Mouse (Mus musculus): ENCODE results near the gene Osr1. TPM values are rescaled to one million over a fixed set of nuclear protein-coding genes. Genes with fewer than 3 reads are reported as not detected.

Osr1 gene
- polyA plus RNA-seq, 1 experiment, result 0.77 TPM

DNA sequence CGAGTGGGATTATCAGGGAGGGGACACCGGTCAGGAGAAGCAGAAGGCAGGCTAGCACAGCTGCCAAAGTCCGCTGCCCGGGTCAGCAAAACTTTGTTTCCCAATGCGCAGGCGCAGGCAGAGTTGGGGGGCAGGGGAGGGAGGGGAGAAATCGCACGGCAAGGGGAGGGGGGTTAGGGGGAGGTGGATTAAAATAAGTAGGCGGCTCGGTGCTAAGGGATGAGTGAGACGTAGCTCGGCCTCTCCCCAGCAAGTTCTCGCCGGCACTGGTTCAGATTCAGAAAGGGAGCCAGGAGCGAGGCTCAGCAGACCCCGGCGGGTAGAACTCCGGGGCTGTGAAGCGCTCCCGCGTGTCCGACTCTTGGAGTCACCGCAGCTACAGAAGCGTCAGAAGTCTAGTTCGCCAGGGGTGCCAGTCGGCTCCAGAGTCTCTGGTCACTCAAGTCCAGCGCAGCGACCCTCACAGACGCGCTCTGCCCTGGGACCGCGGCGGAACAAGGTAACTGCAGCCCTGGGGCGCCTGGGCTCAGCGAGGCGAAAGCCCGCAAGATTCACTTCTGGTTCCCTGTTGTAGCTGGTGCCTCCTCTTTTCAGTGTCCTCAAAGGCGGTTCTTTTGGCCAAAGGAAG, 4.4 kb downstream of the Osr1 start:
- Histone ChIP-seq H3K36me3 (ENCODE audit: control insufficient read depth, insufficient read depth, low read length) (no peaks in the 10 kb centered on the region), H3K4me3 (ENCODE audit: extremely low read depth, insufficient read depth, insufficient read length) (no peak overlapping the region), H3K27me3 (ENCODE audit: control insufficient read depth, insufficient read depth, low read length) (peaks cover 2% of the 10 kb centered on the region; the same call in 1 of the 2 replicates), H3K27ac (ENCODE audit: insufficient read depth, low read length) (no peak overlapping the region), H3K4me1 (ENCODE audit: control insufficient read depth, insufficient read depth, insufficient read length) (no peaks in the 10 kb centered on the region)
- TF ChIP-seq CTCF (IDR thresholded peaks at IDR 0.05; ENCODE audit: extremely low read depth, insufficient read depth, insufficient read length, insufficient replicate concordance), result no peak
- TF ChIP-seq POLR2A (IDR thresholded peaks at IDR 0.05; ENCODE audit: low read depth, low read length), result no peak
- 2% methylated on average over 38 of the region's 38 CpGs for WGBS
- no peak for DNase-seq (ENCODE audit: low read depth in 1 of 2, low spot score in 2 of 2)

DNA sequence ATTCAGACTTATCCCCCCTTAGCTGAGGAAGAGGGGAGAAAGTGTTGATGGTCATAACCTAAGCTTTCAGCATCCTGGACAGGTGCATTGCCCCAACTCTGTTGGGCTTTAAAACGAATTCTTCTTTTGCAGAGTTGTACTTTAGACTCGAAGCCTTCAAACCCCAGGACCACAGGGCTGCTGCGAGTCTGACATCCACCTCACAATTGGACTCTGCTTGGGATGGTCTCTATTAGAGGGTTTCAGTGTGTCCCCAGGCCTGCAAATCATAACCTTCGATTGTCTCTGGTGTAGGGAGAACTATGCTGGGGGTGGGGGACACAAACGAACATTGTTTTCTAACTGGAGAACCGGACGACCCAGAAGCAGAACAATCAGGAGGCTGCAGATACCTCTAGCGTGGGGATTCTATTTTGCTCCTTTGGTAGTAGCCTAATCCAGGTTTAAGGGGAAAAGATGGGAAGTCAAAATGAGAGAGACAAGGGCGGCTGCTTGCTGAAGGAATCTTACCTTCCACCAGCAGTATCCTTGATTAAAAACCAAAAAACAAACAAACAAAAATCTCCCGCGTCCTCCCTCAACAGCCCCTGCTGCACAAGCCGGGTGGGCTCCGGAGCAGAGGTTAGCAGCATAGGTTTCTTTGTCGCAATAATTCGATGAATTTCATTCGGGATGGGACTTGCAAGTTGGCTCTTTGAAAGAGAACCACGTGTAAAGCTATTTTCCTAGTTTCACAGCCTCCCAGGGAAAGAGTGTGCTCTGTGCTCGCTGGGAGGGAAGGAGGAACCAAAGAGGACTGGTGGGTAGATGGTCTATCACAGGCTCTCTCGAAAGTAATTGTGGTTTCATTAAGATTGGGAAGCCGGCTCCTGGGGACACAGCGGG, 5.5 kb downstream of the Osr1 start:
- H3K4me3 ChIP-seq (ENCODE audit: extremely low read depth, insufficient read depth, insufficient read length), result no peak overlapping the region
- 10% methylated on average over 21 of the region's 21 CpGs for WGBS

DNA sequence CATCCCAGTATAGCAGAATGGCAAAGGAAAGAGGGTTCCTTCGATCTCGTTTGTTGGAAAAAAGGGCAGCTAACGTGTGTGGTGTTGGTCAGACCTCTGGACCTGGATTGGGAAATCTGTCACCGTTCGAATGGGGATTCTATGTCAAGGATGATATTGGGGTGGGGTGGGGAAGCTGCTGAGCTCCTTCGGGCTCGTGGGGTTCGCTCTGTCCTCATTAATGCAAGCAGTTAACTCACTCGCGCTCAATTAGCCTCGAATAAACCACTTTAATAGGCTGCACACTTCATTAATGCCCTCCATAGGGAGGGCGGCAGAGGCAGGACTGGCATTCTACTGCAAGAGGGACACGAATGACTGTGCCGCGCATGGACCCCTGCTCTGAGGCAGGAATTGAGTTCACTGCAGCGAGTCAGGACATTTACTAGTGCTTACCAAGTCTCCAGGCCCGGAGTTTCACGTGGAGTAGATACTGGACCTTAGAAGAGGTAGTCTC, 6.2 kb downstream of the Osr1 start:
- Histone ChIP-seq H3K4me1 (ENCODE audit: control insufficient read depth, insufficient read depth, insufficient read length) (no peaks in the 10 kb centered on the region), H3K27ac (ENCODE audit: insufficient read depth, low read length) (no peak overlapping the region), H3K27me3 (ENCODE audit: control insufficient read depth, insufficient read depth, low read length) (peaks cover 6% of the 10 kb centered on the region; the same call in 1 of the 2 replicates), H3K36me3 (ENCODE audit: control insufficient read depth, insufficient read depth, low read length) (no peaks in the 10 kb centered on the region), H3K4me3 (ENCODE audit: extremely low read depth, insufficient read depth, insufficient read length) (no peak overlapping the region)
- no peak for DNase-seq (ENCODE audit: low read depth in 1 of 2, low spot score in 2 of 2)
- no peak for TF ChIP-seq POLR2A (IDR thresholded peaks at IDR 0.05; ENCODE audit: low read depth, low read length)
- TF ChIP-seq CTCF (IDR thresholded peaks at IDR 0.05; ENCODE audit: extremely low read depth, insufficient read depth, insufficient read length, insufficient replicate concordance), result no peak
- 12% methylated on average over 18 of the region's 18 CpGs for WGBS

More for the DNA sequence above, 5.5 kb downstream of the Osr1 start:
- H3K27me3 ChIP-seq (ENCODE audit: control insufficient read depth, insufficient read depth, low read length), result peaks cover 3% of the 10 kb centered on the region; the same call in 1 of the 2 replicates
- no peaks in the 10 kb centered on the region for H3K36me3 ChIP-seq (ENCODE audit: control insufficient read depth, insufficient read depth, low read length)
- no peak for TF ChIP-seq POLR2A (IDR thresholded peaks at IDR 0.05; ENCODE audit: low read depth, low read length)
- TF ChIP-seq CTCF (IDR thresholded peaks at IDR 0.05; ENCODE audit: extremely low read depth, insufficient read depth, insufficient read length, insufficient replicate concordance), result no peak
- H3K4me1 ChIP-seq (ENCODE audit: control insufficient read depth, insufficient read depth, insufficient read length), result no peaks in the 10 kb centered on the region
- no peak overlapping the region for H3K27ac ChIP-seq (ENCODE audit: insufficient read depth, low read length)
- DNase-seq (ENCODE audit: low read depth in 1 of 2, low spot score in 2 of 2), result no peak

DNA sequence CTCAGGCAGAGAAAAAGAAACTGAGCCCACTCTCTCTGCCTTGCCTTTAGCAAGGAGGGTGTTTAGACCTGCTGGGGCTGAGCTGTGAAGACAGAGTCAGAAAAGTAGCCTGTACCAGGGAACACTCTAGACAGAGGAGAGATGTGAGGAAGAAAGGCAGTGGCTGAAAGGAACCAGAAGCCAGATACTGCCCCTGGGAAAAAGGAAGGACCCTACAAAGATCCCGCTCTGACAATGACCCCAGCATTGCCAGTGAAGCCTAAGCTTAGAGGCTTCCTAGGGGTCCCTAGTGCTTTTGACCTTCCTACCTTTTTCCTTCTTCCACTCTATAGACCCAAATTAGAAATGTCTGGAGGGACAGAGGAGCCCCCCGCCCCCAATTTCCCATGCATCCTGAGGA, 7.7 kb downstream of the Osr1 start:
- Histone ChIP-seq H3K36me3 (ENCODE audit: control insufficient read depth, insufficient read depth, low read length) (no peaks in the 10 kb centered on the region), H3K27ac (ENCODE audit: insufficient read depth, low read length) (no peak overlapping the region), H3K27me3 (ENCODE audit: control insufficient read depth, insufficient read depth, low read length) (peaks cover 9% of the 10 kb centered on the region; the same call in 1 of the 2 replicates), H3K4me3 (ENCODE audit: extremely low read depth, insufficient read depth, insufficient read length) (no peak overlapping the region), H3K4me1 (ENCODE audit: control insufficient read depth, insufficient read depth, insufficient read length) (no peaks in the 10 kb centered on the region)
- DNase-seq (ENCODE audit: low read depth in 1 of 2, low spot score in 2 of 2), result no peak
- no peak for TF ChIP-seq POLR2A (IDR thresholded peaks at IDR 0.05; ENCODE audit: low read depth, low read length)
- TF ChIP-seq CTCF (IDR thresholded peaks at IDR 0.05; ENCODE audit: extremely low read depth, insufficient read depth, insufficient read length, insufficient replicate concordance), result no peak
- 47% methylated on average over 2 of the region's 2 CpGs for WGBS

- TF ChIP-seq CTCF (IDR thresholded peaks at IDR 0.05; ENCODE audit: extremely low read depth, insufficient read depth, insufficient read length, insufficient replicate concordance), result no peak
- no peak for TF ChIP-seq POLR2A (IDR thresholded peaks at IDR 0.05; ENCODE audit: low read depth, low read length)
- Histone ChIP-seq H3K36me3 (ENCODE audit: control insufficient read depth, insufficient read depth, low read length) (no peaks in the 10 kb centered on the region), H3K4me3 (ENCODE audit: extremely low read depth, insufficient read depth, insufficient read length) (no peak overlapping the region), H3K27ac (ENCODE audit: insufficient read depth, low read length) (no peak overlapping the region), H3K27me3 (ENCODE audit: control insufficient read depth, insufficient read depth, low read length) (peaks cover 9% of the 10 kb centered on the region; the same call in 1 of the 2 replicates), H3K4me1 (ENCODE audit: control insufficient read depth, insufficient read depth, insufficient read length) (no peaks in the 10 kb centered on the region)
- DNase-seq (ENCODE audit: low read depth in 1 of 2, low spot score in 2 of 2), result no peak
- 27% methylated on average over 4 of the region's 4 CpGs for WGBS
Measured at GRCm38 (mm10) chr12:9578591-9578990, 8.7 kb downstream of the Osr1 start.

DNA sequence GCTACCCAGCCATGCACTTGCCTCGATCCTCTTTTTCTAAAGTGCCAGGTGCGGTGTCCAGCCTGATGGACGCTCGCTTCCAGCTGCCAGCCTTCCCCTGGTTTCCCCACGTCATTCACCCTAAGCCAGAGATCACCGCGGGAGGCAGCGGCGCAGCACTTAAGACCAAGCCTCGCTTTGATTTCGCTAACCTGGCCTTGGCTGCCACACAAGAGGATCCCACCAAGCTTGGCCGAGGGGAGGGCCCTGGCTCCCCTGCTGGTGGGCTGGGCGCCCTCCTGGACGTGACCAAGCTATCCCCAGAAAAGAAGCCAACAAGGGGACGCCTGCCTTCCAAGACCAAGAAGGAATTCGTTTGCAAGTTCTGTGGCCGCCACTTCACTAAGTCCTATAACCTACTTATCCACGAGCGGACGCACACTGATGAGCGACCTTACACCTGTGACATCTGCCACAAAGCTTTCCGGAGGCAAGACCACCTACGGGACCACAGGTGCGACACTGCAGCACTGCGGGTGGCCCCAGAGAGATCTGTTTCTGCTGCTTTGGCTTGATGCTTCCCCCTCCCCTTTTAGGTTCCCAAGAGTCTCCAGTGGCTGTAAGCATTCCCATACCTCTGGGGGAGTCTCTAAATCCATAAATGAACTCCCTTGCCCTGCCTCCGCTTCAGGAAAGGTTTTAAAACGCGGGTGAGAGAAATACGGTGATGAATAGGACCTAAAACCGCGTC, 9.6 kb downstream of the Osr1 start:
- Histone ChIP-seq H3K4me3 (ENCODE audit: extremely low read depth, insufficient read depth, insufficient read length) (no peak overlapping the region), H3K4me1 (ENCODE audit: control insufficient read depth, insufficient read depth, insufficient read length) (no peaks in the 10 kb centered on the region), H3K36me3 (ENCODE audit: control insufficient read depth, insufficient read depth, low read length) (no peaks in the 10 kb centered on the region), H3K27me3 (ENCODE audit: control insufficient read depth, insufficient read depth, low read length) (peaks cover 9% of the 10 kb centered on the region; the same call in 1 of the 2 replicates), H3K27ac (ENCODE audit: insufficient read depth, low read length) (no peak overlapping the region)
- WGBS, result 11% methylated on average over 31 of the region's 31 CpGs
- no peak for TF ChIP-seq CTCF (IDR thresholded peaks at IDR 0.05; ENCODE audit: extremely low read depth, insufficient read depth, insufficient read length, insufficient replicate concordance)
- no peak for DNase-seq (ENCODE audit: low read depth in 1 of 2, low spot score in 2 of 2)

All from spleen, adult 2 months (tissue).